Mouse (Mus musculus): ENCODE data around the gene Arhgdia. TPM values are rescaled to one million over a fixed set of nuclear protein-coding genes. Genes with fewer than 3 reads are reported as not detected.

Arhgdia gene
- total and polyA plus RNA-seq, 2 experiments from 2014 or later = 297 to 425 TPM

GRCm38 (mm10) chr11:120620195-120620594 lies 38.8 kb upstream of the Arhgdia start:
- H3K4me3 ChIP-seq (ENCODE audit: low read length) = no peak overlapping the region
- H3K27ac ChIP-seq = no peak overlapping the region
- peaks cover 43% of the 10 kb centered on the region; the same call in 1 of the 2 replicates for H3K36me3 ChIP-seq (ENCODE audit: insufficient read depth, low read length)
- TF ChIP-seq CTCF (IDR thresholded peaks at IDR 0.05; ENCODE audit: low read depth) = no peak
- H3K4me2 ChIP-seq (ENCODE audit: low read depth, low read length) = no peak overlapping the region
- H3K9me3 ChIP-seq (ENCODE audit: low read length) = no peaks in the 10 kb centered on the region
- H3K4me1 ChIP-seq (ENCODE audit: insufficient read depth, low read length) = peaks cover 10% of the 10 kb centered on the region
- 92% methylated on average over 14 of the region's 14 CpGs for WGBS
- H3K27me3 ChIP-seq (ENCODE audit: insufficient read depth, low read length) = no peaks in the 10 kb centered on the region
- H3K9ac ChIP-seq (replicated peaks; ENCODE audit: low read length) = no peak overlapping the region
- no peak for DNase-seq (ENCODE audit: low spot score)
- no peak for ATAC-seq

- peaks cover 8% of the 10 kb centered on the region; the same call in 1 of the 2 replicates for H3K4me1 ChIP-seq (ENCODE audit: insufficient read depth, low read length)
- H3K9me3 ChIP-seq (ENCODE audit: low read length) = no peaks in the 10 kb centered on the region
- H3K9ac ChIP-seq (replicated peaks; ENCODE audit: low read length) = no peak overlapping the region
- no peaks in the 10 kb centered on the region for H3K27me3 ChIP-seq (ENCODE audit: insufficient read depth, low read length)
- ATAC-seq (no peak), DNase-seq (ENCODE audit: low spot score) (no peak)
- H3K36me3 ChIP-seq (ENCODE audit: insufficient read depth, low read length) = peaks cover 43% of the 10 kb centered on the region; the same call in 1 of the 2 replicates
- H3K4me3 ChIP-seq (ENCODE audit: low read length) = no peak overlapping the region
- H3K27ac ChIP-seq = peak overlapping the region; percentile 91; the same call in 1 of the 2 replicates
- 88% methylated on average over 25 of the region's 25 CpGs for WGBS
- TF ChIP-seq CTCF (IDR thresholded peaks at IDR 0.05; ENCODE audit: low read depth) = no peak
- no peak overlapping the region for H3K4me2 ChIP-seq (ENCODE audit: low read depth, low read length)
Observed at GRCm38 (mm10) chr11:120618619-120619535, 37.5 kb upstream of the Arhgdia start.

GRCm38 (mm10) chr11:120617519-120618112 lies 36.2 kb upstream of the Arhgdia start, which contains the start of gene Pcyt2:
Gene Pcyt2, minus strand, starts transcription at chr11:120617936.
- Histone ChIP-seq H3K4me3 (ENCODE audit: low read length) (peak within 1 kb of the TSS; percentile 82), H3K4me1 (ENCODE audit: insufficient read depth, low read length) (peaks cover 8% of the 10 kb centered on the region; the same call in 1 of the 2 replicates), H3K9ac (replicated peaks; ENCODE audit: low read length) (peak within 1 kb of the TSS; percentile 77), H3K9me3 (ENCODE audit: low read length) (no peaks in the 10 kb centered on the region), H3K4me2 (ENCODE audit: low read depth, low read length) (peak within 1 kb of the TSS; percentile 85), H3K27me3 (ENCODE audit: insufficient read depth, low read length) (no peaks in the 10 kb centered on the region), H3K36me3 (ENCODE audit: insufficient read depth, low read length) (peaks cover 36% of the 10 kb centered on the region; the same call in 1 of the 2 replicates), H3K27ac (peak within 1 kb of the TSS; percentile 91)
- DNase-seq (ENCODE audit: low spot score) (peak; percentile 97), ATAC-seq (peak; percentile 95)
- WGBS = under 1% methylated on average over 56 of the region's 56 CpGs
- peak; percentile 12; the same call in 1 of the 2 replicates for TF ChIP-seq CTCF (IDR thresholded peaks at IDR 0.05; ENCODE audit: low read depth)

- WGBS = 43% methylated on average over 4 of the region's 4 CpGs
- no peak for TF ChIP-seq CTCF (IDR thresholded peaks at IDR 0.05; ENCODE audit: low read depth)
- Histone ChIP-seq H3K9ac (replicated peaks; ENCODE audit: low read length) (peak overlapping the region; percentile 77), H3K9me3 (ENCODE audit: low read length) (no peaks in the 10 kb centered on the region), H3K27me3 (ENCODE audit: insufficient read depth, low read length) (no peaks in the 10 kb centered on the region), H3K4me3 (ENCODE audit: low read length) (peak overlapping the region; percentile 82), H3K36me3 (ENCODE audit: insufficient read depth, low read length) (peaks cover 39% of the 10 kb centered on the region; the same call in 1 of the 2 replicates), H3K4me1 (ENCODE audit: insufficient read depth, low read length) (peaks cover 8% of the 10 kb centered on the region; the same call in 1 of the 2 replicates), H3K27ac (peak overlapping the region; percentile 91; the same call in 1 of the 2 replicates), H3K4me2 (ENCODE audit: low read depth, low read length) (peak overlapping the region; percentile 85)
- no peak for DNase-seq (ENCODE audit: low spot score)
- ATAC-seq = no peak
Observed at GRCm38 (mm10) chr11:120616617-120617294, 35.3 kb upstream of the Arhgdia start.

- no peak for TF ChIP-seq CTCF (IDR thresholded peaks at IDR 0.05; ENCODE audit: low read depth)
- ATAC-seq (no peak), DNase-seq (ENCODE audit: low spot score) (no peak)
- Histone ChIP-seq H3K9ac (replicated peaks; ENCODE audit: low read length) (no peak overlapping the region), H3K4me1 (ENCODE audit: insufficient read depth, low read length) (peaks cover 8% of the 10 kb centered on the region; the same call in 1 of the 2 replicates), H3K27me3 (ENCODE audit: insufficient read depth, low read length) (no peaks in the 10 kb centered on the region), H3K27ac (no peak overlapping the region), H3K36me3 (ENCODE audit: insufficient read depth, low read length) (peaks cover 37% of the 10 kb centered on the region), H3K4me2 (ENCODE audit: low read depth, low read length) (peak overlapping the region; percentile 85), H3K9me3 (ENCODE audit: low read length) (no peaks in the 10 kb centered on the region), H3K4me3 (ENCODE audit: low read length) (no peak overlapping the region)
- 87% methylated on average over 11 of the region's 11 CpGs for WGBS
Observed at GRCm38 (mm10) chr11:120615606-120616203, 34.3 kb upstream of the Arhgdia start.

GRCm38 (mm10) chr11:120615167-120615566 lies 33.7 kb upstream of the Arhgdia start:
- Histone ChIP-seq H3K4me3 (ENCODE audit: low read length) (no peak overlapping the region), H3K4me1 (ENCODE audit: insufficient read depth, low read length) (peaks cover 8% of the 10 kb centered on the region; the same call in 1 of the 2 replicates), H3K9me3 (ENCODE audit: low read length) (no peaks in the 10 kb centered on the region), H3K27me3 (ENCODE audit: insufficient read depth, low read length) (no peaks in the 10 kb centered on the region), H3K27ac (no peak overlapping the region), H3K9ac (replicated peaks; ENCODE audit: low read length) (no peak overlapping the region), H3K4me2 (ENCODE audit: low read depth, low read length) (no peak overlapping the region; the same call in 1 of the 2 replicates), H3K36me3 (ENCODE audit: insufficient read depth, low read length) (peaks cover 32% of the 10 kb centered on the region)
- WGBS = 88% methylated on average over 6 of the region's 6 CpGs
- no peak for TF ChIP-seq CTCF (IDR thresholded peaks at IDR 0.05; ENCODE audit: low read depth)
- ATAC-seq (no peak), DNase-seq (ENCODE audit: low spot score) (no peak)

All from hindbrain, postnatal 0 days (tissue).